Mouse (Mus musculus): Measurements from ENCODE around the gene Rev3l.

Gene Rev3l

GRCm38 (mm10) chr10:39731736-39732265 lies at the start of gene Rev3l:
Gene Rev3l (plus strand): TSS chr10:39732118.
- peak; percentile 99 for DNase-seq (ENCODE audit: low spot score)

- no peak for DNase-seq (ENCODE audit: low spot score)
Observed at GRCm38 (mm10) chr10:39682556-39682955, 49.4 kb upstream of the Rev3l start.

- no peak for DNase-seq (ENCODE audit: low spot score)
Observed at GRCm38 (mm10) chr10:39683481-39683880, 48.4 kb upstream of the Rev3l start.

GRCm38 (mm10) chr10:39686811-39687210 lies 45.1 kb upstream of the Rev3l start:
- no peak for DNase-seq (ENCODE audit: low spot score)

GRCm38 (mm10) chr10:39687851-39688250 lies 44.1 kb upstream of the Rev3l start:
- DNase-seq (ENCODE audit: low spot score): peak; percentile 42

GRCm38 (mm10) chr10:39691351-39692064 lies 40.4 kb upstream of the Rev3l start:
- DNase-seq (ENCODE audit: low spot score): no peak

- DNase-seq (ENCODE audit: low spot score): no peak
Observed at GRCm38 (mm10) chr10:39692152-39692551, 39.8 kb upstream of the Rev3l start.

- no peak for DNase-seq (ENCODE audit: low spot score)
Observed at GRCm38 (mm10) chr10:39707717-39708510, 24.0 kb upstream of the Rev3l start.

GRCm38 (mm10) chr10:39716936-39717335 lies 15.0 kb upstream of the Rev3l start:
- DNase-seq (ENCODE audit: low spot score): no peak

GRCm38 (mm10) chr10:39730976-39731735 lies 762 bp upstream of the Rev3l start:
- DNase-seq (ENCODE audit: low spot score): peak; percentile 99

GRCm38 (mm10) chr10:39732266-39733100 lies 565 bp downstream of the Rev3l start:
- DNase-seq (ENCODE audit: low spot score): peak; percentile 94

- DNase-seq (ENCODE audit: low spot score): peak; percentile 94
Observed at GRCm38 (mm10) chr10:39733101-39733399, 1.1 kb downstream of the Rev3l start.

GRCm38 (mm10) chr10:39733421-39733930 lies 1.6 kb downstream of the Rev3l start:
- DNase-seq (ENCODE audit: low spot score): peak; percentile 42

- no peak for DNase-seq (ENCODE audit: low spot score)
Observed at GRCm38 (mm10) chr10:39736187-39736586, 4.3 kb downstream of the Rev3l start.

- no peak for DNase-seq (ENCODE audit: low spot score)
Observed at GRCm38 (mm10) chr10:39742057-39742456, 10.1 kb downstream of the Rev3l start.

GRCm38 (mm10) chr10:39764752-39765151 lies 32.8 kb downstream of the Rev3l start:
- DNase-seq (ENCODE audit: low spot score): no peak

GRCm38 (mm10) chr10:39766702-39767101 lies 34.8 kb downstream of the Rev3l start:
- DNase-seq (ENCODE audit: low spot score): no peak

- DNase-seq (ENCODE audit: low spot score): no peak
Observed at GRCm38 (mm10) chr10:39772259-39772658, 40.3 kb downstream of the Rev3l start.

GRCm38 (mm10) chr10:39773940-39774726 lies 42.2 kb downstream of the Rev3l start:
- no peak for DNase-seq (ENCODE audit: low spot score)

- no peak for DNase-seq (ENCODE audit: low spot score)
Observed at GRCm38 (mm10) chr10:39776927-39777326, 45.0 kb downstream of the Rev3l start.

- no peak for DNase-seq (ENCODE audit: low spot score)
Observed at GRCm38 (mm10) chr10:39778305-39778704, 46.4 kb downstream of the Rev3l start.

Measured in MN1 (cell line).